In genomic region chr6:113194841-113195595, GRCm38 (mm10) we compare ENCODE assay signal across 8 mouse cellular contexts. TPM values are rescaled to one million over a fixed set of nuclear protein-coding genes. Genes with fewer than 3 reads are reported as not detected.
DNase-seq lines count a peak whose midpoint lies in the region; ATAC-seq lines count a peak whose summit lies in the region.

Lhfpl4 (minus strand) TSS chr6:113195384.

- peaks cover 18% of the 10 kb centered on the region for H3K27me3 ChIP-seq in hindbrain, embryonic 12.5 days
- H3K27me3 ChIP-seq in limb, embryonic 12.5 days: peaks cover 56% of the 10 kb centered on the region

- WGBS in hindbrain, embryonic 12.5 days: 1% methylated on average over 45 of the region's 66 CpGs
- 2% methylated on average over 49 of the region's 66 CpGs for WGBS in limb, embryonic 12.5 days

- H3K27ac ChIP-seq in hindbrain, embryonic 12.5 days: peak within 1 kb of the TSS; percentile 52; the same call in 1 of the 2 replicates
- no peak within 1 kb of the TSS for H3K27ac ChIP-seq in limb, embryonic 12.5 days

- peak; percentile 38 for DNase-seq in adrenal gland, postnatal 14 days
- no peak for DNase-seq in adrenal gland, postnatal 4 days (ENCODE audit: low spot score in 2 of 2)
- peak; percentile 11 to 18 for DNase-seq in B cell, adult 2 months
- DNase-seq in cerebellum, postnatal 4 days (ENCODE audit: low spot score in 2 of 2): peak; percentile 46 to 77
- peak; percentile 79 for DNase-seq in retina, postnatal 1 day
- DNase-seq in gastrocnemius, postnatal 14 days: no peak

- peak within 1 kb of the TSS; percentile 96 for H3K4me2 ChIP-seq in hindbrain, embryonic 12.5 days (replicated peaks)
- H3K4me2 ChIP-seq in limb, embryonic 12.5 days: peak within 1 kb of the TSS; percentile 82

- H3K4me1 ChIP-seq in hindbrain, embryonic 12.5 days: peaks cover 33% of the 10 kb centered on the region
- peaks cover 11% of the 10 kb centered on the region for H3K4me1 ChIP-seq in limb, embryonic 12.5 days (replicated peaks)

- ATAC-seq in hindbrain, embryonic 12.5 days (ENCODE audit: low FRiP score): peak; percentile 86
- no peak; the same call in 1 of the 2 replicates for ATAC-seq in limb, embryonic 12.5 days (ENCODE audit: insufficient number of reproducible peaks, insufficient read depth, low FRiP score, low TSS enrichment, low read depth)

- H3K9ac ChIP-seq in hindbrain, embryonic 12.5 days: peak within 1 kb of the TSS; percentile 89
- H3K9ac ChIP-seq in limb, embryonic 12.5 days (replicated peaks): peak within 1 kb of the TSS; percentile 40

- intact Hi-C loops in gastrocnemius, postnatal 14 days (cut with DNase I; ENCODE audit: low total_unique reads): loop anchor here (10.0 kb wide), 1 partner anchor 90 kb away; the partner anchor contains the start of gene Cpne9

- H3K9me3 ChIP-seq in hindbrain, embryonic 12.5 days (replicated peaks): no peaks in the 10 kb centered on the region
- no peaks in the 10 kb centered on the region for H3K9me3 ChIP-seq in limb, embryonic 12.5 days

- H3K4me3 ChIP-seq in hindbrain, embryonic 12.5 days: peak within 1 kb of the TSS; percentile 76
- peak within 1 kb of the TSS; percentile 52 for H3K4me3 ChIP-seq in limb, embryonic 12.5 days (replicated peaks)

- no peaks in the 10 kb centered on the region for H3K36me3 ChIP-seq in hindbrain, embryonic 12.5 days
- H3K36me3 ChIP-seq in limb, embryonic 12.5 days: no peaks in the 10 kb centered on the region

RNA-seq across cellular contexts. Expression of gene Lhfpl4, which starts in this region (rescaled TPM):
- total RNA-seq in adrenal gland, postnatal 14 days (2021): 4.1 and 4.2 TPM in 2 replicates
- total RNA-seq in adrenal gland, postnatal 4 days (2021): 1 to 10 TPM; 8.1 to 8.8 TPM
- 41.1 and 43.0 TPM in 2 replicates for polyA plus RNA-seq in hindbrain, embryonic 12.5 days (2016; fragmentation: Nextera tagmentation; extraction: Ambion mirVana)
- polyA plus RNA-seq in limb, embryonic 12.5 days (2016; fragmentation: Nextera tagmentation; extraction: Ambion mirVana): 1.0 and 1.3 TPM in 2 replicates
- total RNA-seq in gastrocnemius, postnatal 14 days (2021): under 1 TPM; 0.44 to 0.62 TPM

Comparison
In these comparisons a context has a peak if more than half of its experiments do, and no peak if none do; other contexts are left out.
1. RNA of gene Lhfpl4 (polyA plus RNA-seq): 41.1 to 43.0 TPM in hindbrain, embryonic 12.5 days; 1.0 to 1.3 TPM in limb, embryonic 12.5 days; every median in the first group is over 10 times any median in the second.
2. DNase-seq: peak in adrenal gland, postnatal 14 days (single experiment), B cell, adult 2 months (2 of 2), cerebellum, postnatal 4 days (2 of 2) and retina, postnatal 1 day (single experiment); none in adrenal gland, postnatal 4 days (0 of 2) and gastrocnemius, postnatal 14 days (single experiment).